15 mouse cellular contexts compared by ENCODE assay signal in the genomic region with DNA sequence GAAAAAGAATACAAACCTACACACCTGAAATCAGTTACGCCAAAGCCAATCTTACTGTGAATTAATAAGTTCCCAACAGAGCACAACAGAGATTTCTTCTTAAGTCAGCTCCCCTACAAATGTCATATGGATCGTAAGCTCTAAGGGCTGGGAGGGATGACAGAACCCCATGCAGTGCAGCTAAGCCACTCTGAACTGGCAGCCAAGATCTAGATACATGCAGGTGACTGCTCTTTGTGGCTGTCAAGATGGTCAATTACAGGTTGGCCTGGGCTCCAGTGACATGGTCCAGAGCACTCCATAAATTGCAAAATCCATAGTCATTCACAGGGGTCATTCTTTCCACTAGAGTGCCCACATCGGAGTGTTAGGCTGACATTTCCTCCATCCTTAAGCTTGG.
"Had no signal": no experiment of that assay in that cellular context is flagged by ENCODE, and none has a peak within 500 bp of the region (broad histone marks: within the 10 kb centered on the region; RNA-seq: fewer than 3 reads in every experiment).

No protein-coding gene starts in this region.

- H3K9ac ChIP-seq: limb, embryonic 15.5 days; liver, embryonic 12.5 days; lung, embryonic 14.5 days had no signal

- H3K9me3 ChIP-seq: limb, embryonic 15.5 days; liver, embryonic 12.5 days; midbrain, embryonic 10.5 days had no signal

- H3K27me3 ChIP-seq: limb, embryonic 15.5 days; liver, embryonic 12.5 days had no signal

- DNase-seq: kidney, adult 8-10 months; kidney, postnatal 14 days; lung, embryonic 14.5 days; lung, postnatal 10 days; lung, postnatal 4 days; midbrain, embryonic 14.5 days; retina, postnatal 1 day; right cerebral cortex, postnatal 4 days; spleen, adult 18-20 months; thymus, adult 18-20 months; thymus, postnatal 14 days had no signal

- H3K27ac ChIP-seq: limb, embryonic 15.5 days; liver, embryonic 12.5 days; midbrain, embryonic 10.5 days had no signal

- H3K4me1 ChIP-seq: limb, embryonic 15.5 days had no signal

- H3K36me3 ChIP-seq: limb, embryonic 15.5 days; liver, embryonic 12.5 days; midbrain, embryonic 10.5 days had no signal

- H3K4me3 ChIP-seq: limb, embryonic 15.5 days; liver, embryonic 12.5 days; midbrain, embryonic 10.5 days; myocyte had no signal

- ATAC-seq: liver, embryonic 12.5 days had no signal

- H3K4me2 ChIP-seq: limb, embryonic 15.5 days; liver, embryonic 12.5 days; lung, embryonic 14.5 days had no signal
